Mouse (Mus musculus) cortical plate, adult 2 months (tissue): ENCODE results near the gene Irf2bp2. TPM values are rescaled to one million over a fixed set of nuclear protein-coding genes. Genes with fewer than 3 reads are reported as not detected.
A peak's percentile ranks its signal among the peaks of the same experiment; 100 is the strongest.

Experiments used
- H3K27ac ChIP-seq: fragments of 200-500 bp; 2 replicates; pipeline ENCODE4 v1.5.1; 2012; ENCODE audit warnings: low read length, control low read depth, inconsistent platforms; ENCODE audit not compliant: insufficient read depth
- H3K4me1 ChIP-seq: fragments of 200-500 bp; 2 replicates; pipeline ENCODE4 v1.6.1; 2011; ENCODE audit warnings: low read length; ENCODE audit not compliant: control insufficient read depth, insufficient read depth
- H3K4me3 ChIP-seq: fragments of 200-500 bp; 2 replicates; pipeline ENCODE4 v1.5.1; 2011; ENCODE audit warnings: mild to moderate bottlenecking, low read length, control low read depth; ENCODE audit not compliant: insufficient read depth
- CTCF ChIP-seq: fragments of 200-500 bp; IDR thresholded peaks from 2 replicates; pipeline ENCODE4 v1.5.1; 2011; ENCODE audit warnings: mild to moderate bottlenecking, control low read depth, low read length; ENCODE audit not compliant: insufficient read depth; ENCODE audit errors: extremely low read depth
- POLR2A ChIP-seq: fragments of 200-500 bp; IDR thresholded peaks from 2 replicates; pipeline ENCODE4 v1.6.1; 2011; ENCODE audit warnings: mild to moderate bottlenecking, low read length, control low read depth; ENCODE audit not compliant: insufficient read depth; ENCODE audit errors: extremely low read depth
- polyA plus RNA-seq: library from polyadenylated mRNA; depleted of rRNA; stranded (reverse); fragments of >200 nt; gene quantifications from 2 replicates; pipeline ENCODE4 v1.2.3, GENCODE M21; 2012

The Irf2bp2 gene
- polyA plus RNA-seq, 1 experiment: 33.2 TPM

DNA sequence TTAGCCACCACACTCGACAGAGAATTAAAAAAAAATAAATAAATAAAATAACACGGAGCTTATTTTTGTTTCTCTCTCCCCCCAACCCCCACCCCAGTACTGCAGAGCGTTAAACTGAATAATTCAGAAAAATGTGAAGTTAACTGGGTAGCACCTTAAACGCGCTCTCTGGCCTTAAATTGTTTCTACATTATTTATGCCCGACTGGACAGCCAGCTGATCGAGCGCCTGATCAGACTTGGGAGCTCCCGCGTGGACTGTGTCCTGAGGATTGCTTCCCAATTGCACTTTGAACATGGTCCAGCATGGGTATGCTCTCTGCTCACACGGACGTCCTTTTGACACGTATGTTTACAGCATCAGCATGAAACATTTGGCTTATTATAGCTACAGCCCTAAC is 10.3 kb downstream of the Irf2bp2 start:
- TF ChIP-seq CTCF (no peak), POLR2A (no peak)
- Histone ChIP-seq H3K4me1 (peaks cover 11% of the 10 kb centered on the region), H3K4me3 (peak overlapping the region; percentile 32; the same call in 1 of the 2 replicates), H3K27ac (peak overlapping the region; percentile 34; the same call in 1 of the 2 replicates)

DNA sequence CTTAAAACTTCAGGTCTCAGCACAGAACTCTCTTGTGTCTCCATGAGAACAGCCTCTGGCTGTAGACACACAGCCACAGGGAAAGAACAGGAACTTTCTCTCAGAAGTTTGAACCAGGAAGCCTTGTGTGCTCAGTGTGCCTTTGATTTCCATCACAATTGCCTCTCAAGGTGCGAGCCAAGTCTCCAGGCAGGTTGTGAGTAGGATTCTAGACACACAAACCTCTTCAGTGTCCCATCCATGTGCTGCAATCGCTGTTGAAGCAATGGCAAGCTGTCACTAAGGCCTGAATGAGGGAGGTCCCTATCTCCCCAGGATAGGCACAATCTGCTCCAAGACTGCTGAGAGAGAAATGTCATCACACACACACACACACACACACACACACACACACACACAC is 10.8 kb downstream of the Irf2bp2 start:
- Histone ChIP-seq H3K27ac (no peak overlapping the region; the same call in 1 of the 2 replicates), H3K4me3 (no peak overlapping the region), H3K4me1 (peaks cover 11% of the 10 kb centered on the region)
- TF ChIP-seq CTCF (no peak), POLR2A (no peak)

- H3K27ac ChIP-seq: no peak overlapping the region
- H3K4me3 ChIP-seq: no peak overlapping the region
- peaks cover 11% of the 10 kb centered on the region for H3K4me1 ChIP-seq
- no peak for TF ChIP-seq POLR2A
- TF ChIP-seq CTCF: peak; percentile 56
These were observed 11.3 kb downstream of the Irf2bp2 start for GRCm38 (mm10) chr8:126582509-126582908.

- Histone ChIP-seq H3K4me1 (peaks cover 9% of the 10 kb centered on the region), H3K27ac (no peak overlapping the region), H3K4me3 (no peak overlapping the region)
- TF ChIP-seq CTCF (no peak), POLR2A (no peak)
These were observed 12.1 kb downstream of the Irf2bp2 start for GRCm38 (mm10) chr8:126581662-126582061.

- H3K4me3 ChIP-seq: no peak overlapping the region
- no peak overlapping the region for H3K27ac ChIP-seq
- peaks cover 7% of the 10 kb centered on the region for H3K4me1 ChIP-seq
- TF ChIP-seq CTCF: no peak
- TF ChIP-seq POLR2A: no peak
These were observed 13.0 kb downstream of the Irf2bp2 start for GRCm38 (mm10) chr8:126580826-126581225.

- H3K4me3 ChIP-seq: no peak overlapping the region
- no peak overlapping the region for H3K27ac ChIP-seq
- TF ChIP-seq POLR2A (no peak), CTCF (no peak)
- peaks cover 3% of the 10 kb centered on the region; the same call in 1 of the 2 replicates for H3K4me1 ChIP-seq
These were observed 13.7 kb downstream of the Irf2bp2 start for GRCm38 (mm10) chr8:126580086-126580485.

DNA sequence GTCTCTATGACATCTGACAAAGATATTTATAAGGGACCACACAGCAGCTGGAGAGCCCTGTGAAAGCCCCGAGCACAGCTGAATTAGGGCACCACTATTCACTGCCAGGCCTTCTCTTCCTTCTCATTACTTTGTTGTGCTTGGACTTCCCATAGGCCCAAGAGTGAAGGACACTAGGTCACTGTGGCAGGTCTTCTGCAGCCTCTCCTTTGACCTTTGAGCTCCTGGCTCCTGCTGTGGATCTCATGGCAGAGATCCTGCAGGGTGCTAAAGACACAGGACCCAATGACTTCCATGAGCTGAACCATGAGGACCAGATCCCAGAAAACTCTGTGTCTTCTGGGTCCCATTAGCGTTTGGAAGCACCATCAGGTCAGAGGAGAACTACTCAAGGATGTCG is 15.1 kb downstream of the Irf2bp2 start:
- Histone ChIP-seq H3K4me3 (no peak overlapping the region), H3K4me1 (no peaks in the 10 kb centered on the region)
- no peak for TF ChIP-seq CTCF
- TF ChIP-seq POLR2A: no peak

GRCm38 (mm10) chr8:126576919-126577318 is 16.9 kb downstream of the Irf2bp2 start:
- no peaks in the 10 kb centered on the region for H3K4me1 ChIP-seq
- TF ChIP-seq POLR2A (no peak), CTCF (no peak)
- H3K4me3 ChIP-seq: no peak overlapping the region
- H3K27ac ChIP-seq: no peak overlapping the region

More for the DNA sequence above, 15.1 kb downstream of the Irf2bp2 start:
- H3K27ac ChIP-seq: no peak overlapping the region

GRCm38 (mm10) chr8:126576086-126576485 is 17.7 kb downstream of the Irf2bp2 start:
- H3K27ac ChIP-seq: no peak overlapping the region
- TF ChIP-seq CTCF (no peak), POLR2A (no peak)
- H3K4me1 ChIP-seq: no peaks in the 10 kb centered on the region
- H3K4me3 ChIP-seq: no peak overlapping the region

DNA sequence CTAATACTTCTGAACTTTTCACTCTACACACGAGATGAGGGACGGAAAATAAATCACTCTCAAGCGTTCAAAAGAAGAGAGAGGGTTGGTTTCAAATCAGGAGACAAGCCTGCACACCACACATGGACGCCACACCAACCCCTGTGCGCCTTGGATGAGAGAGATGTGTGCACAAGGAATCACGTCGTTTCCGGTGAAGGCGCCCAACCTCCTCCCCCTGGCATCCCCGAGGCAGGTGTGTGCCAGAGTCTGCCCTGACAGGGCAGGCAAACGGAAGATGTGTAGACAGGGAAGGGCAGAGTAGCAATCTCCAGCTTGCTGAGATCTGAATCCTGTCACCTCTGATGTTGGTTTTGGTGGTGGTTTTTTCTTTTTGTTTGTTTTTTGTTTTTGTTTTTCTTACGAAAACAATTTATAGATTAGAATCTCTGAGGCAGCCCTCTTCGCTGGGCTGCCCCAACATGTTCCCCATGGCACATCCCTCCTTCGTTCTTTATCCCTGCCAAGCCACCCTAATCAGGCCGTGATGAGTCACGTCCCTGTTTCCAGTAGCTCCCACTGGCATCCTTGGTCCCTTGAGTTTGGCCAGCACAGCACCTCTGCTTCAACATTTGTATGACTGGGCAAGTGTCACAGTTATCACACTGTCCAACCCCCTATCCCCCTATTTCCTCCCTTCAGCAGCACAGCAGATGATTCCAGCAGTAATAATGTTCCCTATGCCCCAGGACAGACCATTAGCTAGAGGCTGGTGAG is 18.7 kb downstream of the Irf2bp2 start:
- TF ChIP-seq POLR2A (no peak), CTCF (no peak)
- no peak overlapping the region for H3K27ac ChIP-seq
- no peak overlapping the region for H3K4me3 ChIP-seq
- H3K4me1 ChIP-seq: no peaks in the 10 kb centered on the region

DNA sequence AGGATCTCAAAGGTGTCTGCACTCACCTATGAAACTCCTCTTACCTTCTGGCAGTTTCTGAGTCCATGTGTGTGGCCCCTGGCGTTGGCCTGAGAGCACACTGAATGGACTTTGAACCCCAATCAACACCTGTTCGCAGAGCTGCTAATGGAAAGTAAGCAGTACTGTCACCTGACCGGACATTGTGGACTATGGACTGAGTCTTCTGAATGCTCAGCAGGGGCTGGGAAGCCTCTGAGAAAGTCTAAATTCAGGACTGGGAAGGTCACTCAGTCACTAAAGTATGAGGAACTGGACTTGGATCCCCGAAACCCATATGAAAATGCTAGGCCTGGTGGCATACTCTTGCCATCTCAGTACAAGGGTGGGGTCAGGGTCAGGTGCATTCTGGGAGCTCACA is 19.9 kb downstream of the Irf2bp2 start:
- H3K27ac ChIP-seq: no peak overlapping the region
- no peak overlapping the region for H3K4me3 ChIP-seq
- TF ChIP-seq POLR2A: no peak
- no peak for TF ChIP-seq CTCF
- no peaks in the 10 kb centered on the region; the same call in 1 of the 2 replicates for H3K4me1 ChIP-seq
